Mouse (Mus musculus): Measurements from ENCODE around the gene Mpzl3. TPM values are rescaled to one million over a fixed set of nuclear protein-coding genes. Genes with fewer than 3 reads are reported as not detected.
A peak's percentile ranks its signal among the peaks of the same experiment; 100 is the strongest.
"Not testable (repeated sequence)": the region's sequence is repeated elsewhere in the genome, so short reads cannot be mapped to it uniquely, and the experiment has no call there.

Gene Mpzl3
- polyA plus RNA-seq, 1 experiment from 2014 or later: 4.2 TPM

DNA sequence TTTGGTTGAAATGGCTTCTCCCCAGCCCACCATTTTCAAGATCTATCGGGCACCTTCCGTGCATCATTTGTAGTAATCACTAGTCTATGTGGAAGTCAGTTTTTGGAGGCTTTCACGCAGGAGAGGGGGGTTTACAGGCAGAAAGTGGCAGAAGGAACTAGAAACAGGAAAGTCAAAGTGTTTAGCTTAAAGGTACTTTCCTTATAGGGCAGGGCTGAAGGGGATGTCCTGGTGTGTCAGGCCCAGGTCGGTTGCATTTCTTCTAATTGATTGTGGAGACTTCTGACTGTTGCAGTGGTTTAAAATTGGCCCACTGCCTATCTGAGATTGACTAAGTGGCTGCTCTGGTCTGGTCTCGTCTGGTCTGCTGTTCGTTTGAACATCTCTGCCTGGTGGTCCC, 24.6 kb upstream of the Mpzl3 start:
- H3K4me1 ChIP-seq: no peaks in the 10 kb centered on the region
- H3K27me3 ChIP-seq (ENCODE audit: low read depth, poor library complexity, severe bottlenecking): peaks cover 11% of the 10 kb centered on the region
- no peak for DNase-seq (ENCODE audit: low spot score)
- H3K36me3 ChIP-seq: no peaks in the 10 kb centered on the region
- no peaks in the 10 kb centered on the region for H3K9me3 ChIP-seq (replicated peaks)
- no peak overlapping the region for H3K27ac ChIP-seq
- H3K4me3 ChIP-seq: no peak overlapping the region
- WGBS: 79% methylated on average over 6 of the region's 6 CpGs

DNA sequence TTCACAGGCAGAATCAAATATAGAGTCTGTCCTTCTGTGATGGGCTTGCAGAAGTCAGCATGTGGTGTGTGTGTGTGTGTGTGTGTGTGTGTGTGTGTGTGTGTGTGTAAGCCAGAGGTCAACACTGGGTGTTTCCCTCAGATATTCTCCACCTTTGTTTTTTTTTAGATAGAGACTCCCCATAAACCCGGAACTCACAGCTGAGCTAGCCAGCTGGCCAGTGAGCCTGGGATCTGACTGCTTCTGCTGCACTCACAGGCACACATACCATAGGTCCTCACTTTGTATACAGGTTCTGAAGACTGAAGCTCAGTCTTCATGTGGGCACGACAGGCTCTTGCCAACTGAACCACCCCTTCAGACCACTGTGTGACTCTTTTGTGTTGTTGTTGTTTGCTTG, 22.7 kb upstream of the Mpzl3 start:
- H3K27ac ChIP-seq: no peak overlapping the region
- no peaks in the 10 kb centered on the region for H3K9me3 ChIP-seq (replicated peaks)
- 72% methylated on average over 2 of the region's 2 CpGs for WGBS
- H3K4me3 ChIP-seq: no peak overlapping the region
- H3K27me3 ChIP-seq (ENCODE audit: low read depth, poor library complexity, severe bottlenecking): peaks cover 11% of the 10 kb centered on the region
- H3K4me1 ChIP-seq: no peaks in the 10 kb centered on the region
- DNase-seq (ENCODE audit: low spot score): no peak
- no peaks in the 10 kb centered on the region for H3K36me3 ChIP-seq

DNA sequence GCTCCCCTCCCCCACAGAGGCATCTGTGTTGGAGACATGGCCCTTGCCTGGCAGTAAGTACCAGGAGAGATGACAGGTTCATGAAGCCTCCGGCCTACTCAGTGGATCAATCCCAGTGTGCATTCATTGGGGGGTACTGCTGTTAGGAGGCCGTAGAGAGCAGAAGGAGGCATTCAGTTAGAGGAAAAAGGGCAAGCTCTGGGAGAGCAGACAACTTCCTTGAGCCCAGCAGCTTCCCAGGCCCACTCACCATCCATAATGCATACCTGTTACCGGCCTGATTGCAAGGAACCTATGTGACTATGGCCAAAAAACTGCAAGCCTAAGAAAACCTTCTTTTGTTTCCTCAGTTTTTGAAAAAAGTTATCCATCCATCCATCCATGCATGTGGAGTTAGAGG, 20.5 kb upstream of the Mpzl3 start:
- H3K36me3 ChIP-seq: no peaks in the 10 kb centered on the region
- no peak overlapping the region for H3K27ac ChIP-seq
- H3K4me1 ChIP-seq: no peaks in the 10 kb centered on the region
- DNase-seq (ENCODE audit: low spot score): no peak
- no peak overlapping the region for H3K4me3 ChIP-seq
- 80% methylated on average over 3 of the region's 3 CpGs for whole genome bisulfite sequencing
- H3K27me3 ChIP-seq (ENCODE audit: low read depth, poor library complexity, severe bottlenecking): peaks cover 20% of the 10 kb centered on the region
- H3K9me3 ChIP-seq (replicated peaks): no peaks in the 10 kb centered on the region

DNA sequence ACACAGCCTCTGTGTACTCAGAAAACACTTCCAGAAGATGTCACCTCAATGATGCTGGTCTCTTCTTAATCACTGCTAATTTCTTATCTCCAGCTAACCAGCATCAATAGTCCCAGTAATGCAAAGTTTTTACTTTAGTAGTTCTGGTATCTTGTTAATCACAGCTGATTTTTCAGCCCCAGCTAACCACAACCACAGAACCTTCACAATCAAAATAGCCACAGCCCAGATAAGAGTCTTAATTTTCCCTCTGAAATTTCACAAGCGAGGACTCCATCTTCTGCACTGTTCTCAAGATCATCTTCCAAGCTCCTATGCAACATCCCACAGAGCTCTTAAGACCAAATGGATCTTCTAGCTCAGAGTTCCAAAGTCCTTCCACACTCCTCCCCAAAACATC, 17.2 kb upstream of the Mpzl3 start:
- not testable (repeated sequence) for H3K4me3 ChIP-seq; H3K9me3 ChIP-seq (replicated peaks); DNase-seq (ENCODE audit: low spot score); H3K27ac ChIP-seq; H3K36me3 ChIP-seq
- Histone ChIP-seq H3K4me1 (peaks cover 25% of the 10 kb centered on the region), H3K27me3 (ENCODE audit: low read depth, poor library complexity, severe bottlenecking) (peaks cover 48% of the 10 kb centered on the region)
- WGBS: 80% methylated on average over 1 of the region's 1 CpGs

DNA sequence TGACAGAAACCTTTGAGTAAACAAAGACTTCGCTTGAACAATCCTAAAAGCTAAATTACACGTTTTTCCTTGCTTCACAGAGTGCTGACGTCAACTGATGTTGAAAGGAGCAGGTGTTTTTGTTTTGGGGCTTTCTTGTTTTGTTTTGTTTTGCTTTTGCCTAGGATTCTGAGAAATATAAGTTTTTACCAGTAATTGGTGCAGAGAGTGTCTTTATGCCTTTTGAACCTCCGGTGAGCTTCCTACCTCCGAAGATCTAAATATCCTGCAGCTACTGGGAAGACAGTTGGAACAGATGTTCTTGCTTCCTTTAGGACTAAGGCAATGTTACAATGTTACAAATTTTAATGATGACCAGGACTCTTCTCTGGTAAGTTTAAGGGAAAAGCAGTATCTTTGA, 15.5 kb upstream of the Mpzl3 start, which contains the start of gene Mpzl2:
Mpzl2 (plus strand) TSS at position 301 of the 400 bp plus-strand sequence.
- no peaks in the 10 kb centered on the region for H3K36me3 ChIP-seq
- WGBS: 63% methylated on average over 5 of the region's 5 CpGs
- H3K4me1 ChIP-seq: peaks cover 38% of the 10 kb centered on the region
- peak within 1 kb of the TSS; percentile 3; the same call in 1 of the 2 replicates for H3K4me3 ChIP-seq
- 0 out of 2 replicates have a peak within 1 kb of the TSS, but pooled peaks have one; percentile 11 for H3K27ac ChIP-seq
- no peak for DNase-seq (ENCODE audit: low spot score)
- peaks cover 65% of the 10 kb centered on the region for H3K27me3 ChIP-seq (ENCODE audit: low read depth, poor library complexity, severe bottlenecking)
- H3K9me3 ChIP-seq (replicated peaks): no peaks in the 10 kb centered on the region

DNA sequence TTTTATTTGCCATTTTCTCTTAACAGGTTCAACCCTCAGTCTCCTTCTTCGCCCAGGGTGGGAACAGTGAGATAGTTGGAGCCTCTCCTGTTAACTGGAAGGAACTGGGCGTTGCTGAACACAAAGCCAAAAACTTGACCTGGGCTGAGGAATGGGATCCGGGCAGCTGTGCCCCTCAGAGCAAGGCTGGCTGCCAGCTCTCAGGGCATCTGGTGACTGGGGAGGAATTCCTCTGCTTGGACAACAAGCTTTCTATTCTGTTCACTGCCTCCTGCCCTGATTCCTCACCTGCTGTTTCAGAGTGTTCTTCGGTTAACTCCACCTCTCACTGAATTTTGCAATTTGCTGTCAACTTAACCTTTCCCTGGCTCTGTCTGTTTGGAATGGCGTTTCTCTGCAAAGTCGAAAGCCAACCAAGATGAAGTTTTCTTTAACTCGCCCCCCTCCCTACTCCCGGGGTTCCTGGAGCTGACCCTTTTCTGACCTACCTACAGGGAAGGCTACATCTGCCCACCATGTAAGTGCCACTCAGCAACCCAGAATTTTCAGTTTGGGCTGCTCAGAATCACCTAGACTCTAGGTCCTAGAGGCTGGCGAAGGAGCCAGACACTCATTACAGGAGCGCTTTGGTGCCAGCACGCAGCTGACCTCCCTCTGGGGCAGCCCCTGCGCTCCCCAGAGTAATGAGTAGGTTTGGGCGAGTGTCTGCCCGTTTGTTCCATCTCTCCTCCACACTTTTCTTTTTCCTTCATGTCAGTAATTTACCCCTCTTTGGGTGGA, 14.7 kb upstream of the Mpzl3 start:
- Histone ChIP-seq H3K36me3 (no peaks in the 10 kb centered on the region), H3K27me3 (ENCODE audit: low read depth, poor library complexity, severe bottlenecking) (peaks cover 69% of the 10 kb centered on the region), H3K9me3 (replicated peaks) (no peaks in the 10 kb centered on the region), H3K4me3 (peak overlapping the region; percentile 3; the same call in 1 of the 2 replicates), H3K4me1 (peaks cover 38% of the 10 kb centered on the region), H3K27ac (0 out of 2 replicates have a peak overlapping the region, but pooled peaks have one; percentile 11)
- DNase-seq (ENCODE audit: low spot score): no peak
- 16% methylated on average over 14 of the region's 14 CpGs for WGBS

DNA sequence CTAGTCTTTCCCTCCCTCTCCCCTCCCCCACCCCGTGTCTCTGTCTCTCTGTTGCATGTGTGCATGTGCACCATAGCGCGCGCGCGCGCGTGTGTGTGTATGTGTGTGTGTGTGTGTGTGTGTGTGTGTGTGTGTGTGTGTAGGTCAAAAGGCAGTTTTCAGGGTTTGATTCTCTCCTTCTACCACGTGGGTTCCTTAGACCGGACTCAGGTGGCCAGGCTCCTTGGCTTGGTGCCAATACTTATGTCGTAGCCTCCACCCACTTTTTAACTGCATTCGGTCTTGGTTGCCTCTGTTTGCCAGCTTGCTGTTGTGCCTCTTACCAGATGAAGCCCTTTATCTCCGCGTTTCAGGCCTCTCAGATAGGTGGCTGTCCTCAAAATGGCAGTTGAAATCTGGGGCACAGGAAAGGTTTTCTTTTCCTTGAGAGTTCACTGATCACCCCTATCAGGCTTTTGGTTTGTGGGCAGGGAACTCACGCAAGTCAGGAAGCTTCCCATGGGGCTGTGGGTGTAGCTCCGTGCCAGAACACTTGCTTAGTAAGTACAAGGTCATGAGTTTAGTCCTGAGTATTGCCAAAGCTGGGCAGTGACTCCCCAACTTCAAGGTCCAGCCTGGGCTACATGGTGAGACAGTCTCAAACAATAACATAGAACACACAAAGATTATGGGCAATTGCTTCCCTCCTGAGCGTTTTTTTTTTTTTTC, 13.7 kb upstream of the Mpzl3 start:
- no peaks in the 10 kb centered on the region for H3K9me3 ChIP-seq (replicated peaks)
- H3K4me3 ChIP-seq: peak overlapping the region; percentile 3; the same call in 1 of the 2 replicates
- DNase-seq (ENCODE audit: low spot score): peak; percentile 50
- H3K27ac ChIP-seq: 0 out of 2 replicates have a peak overlapping the region, but pooled peaks have one; percentile 8
- no peaks in the 10 kb centered on the region for H3K36me3 ChIP-seq
- WGBS: 35% methylated on average over 17 of the region's 17 CpGs
- H3K27me3 ChIP-seq (ENCODE audit: low read depth, poor library complexity, severe bottlenecking): peaks cover 69% of the 10 kb centered on the region
- H3K4me1 ChIP-seq: peaks cover 38% of the 10 kb centered on the region

- Histone ChIP-seq H3K36me3 (no peaks in the 10 kb centered on the region), H3K4me1 (peaks cover 38% of the 10 kb centered on the region), H3K27ac (peak overlapping the region; percentile 75), H3K9me3 (replicated peaks) (no peaks in the 10 kb centered on the region), H3K27me3 (ENCODE audit: low read depth, poor library complexity, severe bottlenecking) (peaks cover 69% of the 10 kb centered on the region), H3K4me3 (peak overlapping the region; percentile 55)
- DNase-seq (ENCODE audit: low spot score): peak; percentile 70
- 4% methylated on average over 20 of the region's 20 CpGs for WGBS
Measured at GRCm38 (mm10) chr9:45042056-45042720, 12.8 kb upstream of the Mpzl3 start.

- 1% methylated on average over 10 of the region's 10 CpGs for WGBS
- no peaks in the 10 kb centered on the region for H3K36me3 ChIP-seq
- no peaks in the 10 kb centered on the region for H3K9me3 ChIP-seq (replicated peaks)
- H3K4me1 ChIP-seq: peaks cover 38% of the 10 kb centered on the region
- peak; percentile 68 for DNase-seq (ENCODE audit: low spot score)
- H3K27ac ChIP-seq: peak overlapping the region; percentile 75
- H3K4me3 ChIP-seq: peak overlapping the region; percentile 55
- H3K27me3 ChIP-seq (ENCODE audit: low read depth, poor library complexity, severe bottlenecking): peaks cover 69% of the 10 kb centered on the region
Measured at GRCm38 (mm10) chr9:45042947-45043346, 12.0 kb upstream of the Mpzl3 start.

DNA sequence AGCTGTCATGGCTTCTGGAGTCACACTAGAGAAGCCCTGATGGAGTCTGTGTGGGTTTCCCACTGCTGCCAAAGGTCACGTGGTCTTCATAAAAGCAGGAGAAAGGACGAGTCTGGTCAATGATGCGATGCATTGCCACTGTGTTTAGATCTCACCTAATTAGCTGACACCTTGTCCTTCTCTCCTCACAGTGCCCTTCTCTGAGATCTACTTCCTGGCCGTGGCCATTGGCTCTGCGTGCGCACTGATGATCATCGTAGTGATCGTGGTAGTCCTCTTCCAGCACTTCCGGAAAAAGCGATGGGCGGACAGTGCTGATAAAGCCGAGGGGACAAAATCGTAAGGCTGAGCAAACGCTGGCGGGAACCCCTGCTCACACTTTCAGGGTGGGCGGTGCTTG, 8.0 kb upstream of the Mpzl3 start:
- Histone ChIP-seq H3K27me3 (ENCODE audit: low read depth, poor library complexity, severe bottlenecking) (peaks cover 30% of the 10 kb centered on the region), H3K4me3 (no peak overlapping the region), H3K4me1 (peaks cover 22% of the 10 kb centered on the region), H3K27ac (no peak overlapping the region), H3K36me3 (0 out of 2 replicates have a peak, but pooled peaks cover 4% of the 10 kb centered on the region), H3K9me3 (replicated peaks) (no peaks in the 10 kb centered on the region)
- 90% methylated on average over 16 of the region's 16 CpGs for WGBS
- DNase-seq (ENCODE audit: low spot score): no peak

- Histone ChIP-seq H3K27ac (no peak overlapping the region), H3K36me3 (0 out of 2 replicates have a peak, but pooled peaks cover 4% of the 10 kb centered on the region), H3K9me3 (replicated peaks) (no peaks in the 10 kb centered on the region), H3K4me1 (peaks cover 6% of the 10 kb centered on the region), H3K27me3 (ENCODE audit: low read depth, poor library complexity, severe bottlenecking) (peaks cover 14% of the 10 kb centered on the region), H3K4me3 (no peak overlapping the region)
- DNase-seq (ENCODE audit: low spot score): no peak
- 39% methylated on average over 4 of the region's 4 CpGs for WGBS
Measured at GRCm38 (mm10) chr9:45048511-45048910, 6.5 kb upstream of the Mpzl3 start.

DNA sequence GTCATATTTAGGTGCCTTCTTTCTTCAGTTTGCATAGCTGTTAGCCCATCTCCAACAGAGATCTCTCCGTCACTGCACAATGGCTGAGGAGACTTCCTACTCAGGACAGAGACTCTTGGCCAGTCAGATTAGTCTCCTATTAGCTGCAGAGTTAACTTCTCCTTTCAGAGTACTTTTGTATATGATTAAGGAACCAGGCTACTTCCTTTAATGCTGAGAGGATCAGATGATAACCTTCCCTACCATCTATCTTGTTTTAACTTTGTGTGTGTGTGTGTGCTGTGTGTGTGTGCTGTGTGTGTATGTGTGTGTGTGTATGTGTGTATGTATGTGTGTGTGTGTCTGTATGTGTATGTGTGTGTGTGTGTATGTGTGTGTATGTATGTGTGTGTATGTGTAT, 5.3 kb upstream of the Mpzl3 start:
- DNase-seq (ENCODE audit: low spot score): no peak
- no peak overlapping the region for H3K4me3 ChIP-seq
- no peaks in the 10 kb centered on the region for H3K4me1 ChIP-seq
- H3K27ac ChIP-seq: no peak overlapping the region
- H3K36me3 ChIP-seq: 0 out of 2 replicates have a peak, but pooled peaks cover 4% of the 10 kb centered on the region
- H3K9me3 ChIP-seq (replicated peaks): no peaks in the 10 kb centered on the region
- 94% methylated on average over 1 of the region's 1 CpGs for WGBS
- H3K27me3 ChIP-seq (ENCODE audit: low read depth, poor library complexity, severe bottlenecking): peaks cover 2% of the 10 kb centered on the region; the same call in 1 of the 2 replicates
